Mouse (Mus musculus): ENCODE results near the gene Sbsn. TPM values are rescaled to one million over a fixed set of nuclear protein-coding genes. Genes with fewer than 3 reads are reported as not detected.
"Not testable (repeated sequence)": the region's sequence is repeated elsewhere in the genome, so short reads cannot be mapped to it uniquely, and the experiment has no call there.

Sbsn gene
- polyA plus RNA-seq, 1 experiment from 2014 or later, result 2.0 TPM

- peak; percentile 96 for ATAC-seq (ENCODE audit: low FRiP score)
- peak within 1 kb of the TSS; percentile 91 for H3K9ac ChIP-seq (replicated peaks)
- H3K4me1 ChIP-seq, result peaks cover 31% of the 10 kb centered on the region
- under 1% methylated on average over 59 of the region's 60 CpGs for WGBS
- H3K9me3 ChIP-seq (replicated peaks), result no peaks in the 10 kb centered on the region
- peak within 1 kb of the TSS; percentile 66 for H3K4me2 ChIP-seq
- H3K27ac ChIP-seq (replicated peaks), result peak within 1 kb of the TSS; percentile 92
- peaks cover 33% of the 10 kb centered on the region for H3K36me3 ChIP-seq
- H3K4me3 ChIP-seq (replicated peaks), result peak within 1 kb of the TSS; percentile 75
- H3K27me3 ChIP-seq (replicated peaks), result no peaks in the 10 kb centered on the region
Observed at GRCm38 (mm10) chr7:30729396-30730063, 21.7 kb upstream of the Sbsn start, which contains the start of gene Tmem147. Tmem147 (minus strand) TSS chr7:30729540.

- peak; percentile 53 for ATAC-seq (ENCODE audit: low FRiP score)
- H3K9me3 ChIP-seq (replicated peaks); H3K27me3 ChIP-seq (replicated peaks): not testable (repeated sequence)
- Histone ChIP-seq H3K36me3 (peaks cover 38% of the 10 kb centered on the region), H3K27ac (replicated peaks) (peak overlapping the region; percentile 92), H3K4me3 (replicated peaks) (peak overlapping the region; percentile 75), H3K4me2 (peak overlapping the region; percentile 66), H3K9ac (replicated peaks) (peak overlapping the region; percentile 91), H3K4me1 (peaks cover 31% of the 10 kb centered on the region)
- 11% methylated on average over 15 of the region's 22 CpGs for WGBS
Observed at GRCm38 (mm10) chr7:30730064-30730722, 21.1 kb upstream of the Sbsn start.

GRCm38 (mm10) chr7:30736211-30736610, 15.1 kb upstream of the Sbsn start:
- H3K36me3 ChIP-seq, result peaks cover 50% of the 10 kb centered on the region
- no peak overlapping the region for H3K27ac ChIP-seq (replicated peaks)
- H3K27me3 ChIP-seq (replicated peaks), result no peaks in the 10 kb centered on the region
- no peak for ATAC-seq (ENCODE audit: low FRiP score)
- no peak overlapping the region for H3K4me2 ChIP-seq
- no peak overlapping the region for H3K9ac ChIP-seq (replicated peaks)
- no peak overlapping the region for H3K4me3 ChIP-seq (replicated peaks)
- no peaks in the 10 kb centered on the region for H3K9me3 ChIP-seq (replicated peaks)
- WGBS, result 92% methylated on average over 3 of the region's 3 CpGs
- H3K4me1 ChIP-seq, result peaks cover 7% of the 10 kb centered on the region

GRCm38 (mm10) chr7:30742570-30742969, 8.7 kb upstream of the Sbsn start:
- H3K9ac ChIP-seq (replicated peaks); H3K9me3 ChIP-seq (replicated peaks); H3K4me2 ChIP-seq; ATAC-seq (ENCODE audit: low FRiP score); H3K36me3 ChIP-seq; H3K27me3 ChIP-seq (replicated peaks); H3K27ac ChIP-seq (replicated peaks); H3K4me3 ChIP-seq (replicated peaks); H3K4me1 ChIP-seq: not testable (repeated sequence)
- WGBS, result 75% methylated on average over 2 of the region's 2 CpGs

GRCm38 (mm10) chr7:30743617-30744016, 7.7 kb upstream of the Sbsn start, which contains the start of gene Gapdhs:
Gapdhs (minus strand) TSS chr7:30743681.
- not testable (repeated sequence) for ATAC-seq (ENCODE audit: low FRiP score); H3K4me2 ChIP-seq; H3K4me3 ChIP-seq (replicated peaks); H3K36me3 ChIP-seq; H3K27me3 ChIP-seq (replicated peaks); H3K9me3 ChIP-seq (replicated peaks); H3K4me1 ChIP-seq; H3K27ac ChIP-seq (replicated peaks); H3K9ac ChIP-seq (replicated peaks)
- 100% methylated on average over 1 of the region's 4 CpGs for WGBS

GRCm38 (mm10) chr7:30744022-30744598, 7.2 kb upstream of the Sbsn start:
- Histone ChIP-seq H3K27me3 (replicated peaks) (no peaks in the 10 kb centered on the region), H3K4me1 (0 out of 2 replicates have a peak, but pooled peaks cover 3% of the 10 kb centered on the region), H3K27ac (replicated peaks) (no peak overlapping the region), H3K9me3 (replicated peaks) (no peaks in the 10 kb centered on the region), H3K4me3 (replicated peaks) (no peak overlapping the region), H3K36me3 (peaks cover 2% of the 10 kb centered on the region; the same call in 1 of the 2 replicates), H3K9ac (replicated peaks) (no peak overlapping the region), H3K4me2 (no peak overlapping the region)
- no peak for ATAC-seq (ENCODE audit: low FRiP score)
- WGBS, result 43% methylated on average over 4 of the region's 4 CpGs

GRCm38 (mm10) chr7:30747525-30748204, 3.6 kb upstream of the Sbsn start:
- Histone ChIP-seq H3K4me1 (0 out of 2 replicates have a peak, but pooled peaks cover 3% of the 10 kb centered on the region), H3K4me3 (replicated peaks) (no peak overlapping the region), H3K27ac (replicated peaks) (no peak overlapping the region), H3K36me3 (peaks cover 6% of the 10 kb centered on the region), H3K9ac (replicated peaks) (no peak overlapping the region), H3K9me3 (replicated peaks) (no peaks in the 10 kb centered on the region), H3K27me3 (replicated peaks) (no peaks in the 10 kb centered on the region), H3K4me2 (no peak overlapping the region)
- WGBS, result 89% methylated on average over 7 of the region's 7 CpGs
- ATAC-seq (ENCODE audit: low FRiP score), result no peak

GRCm38 (mm10) chr7:30749824-30750606, 1.3 kb upstream of the Sbsn start:
- Histone ChIP-seq H3K36me3 (peaks cover 24% of the 10 kb centered on the region), H3K4me3 (replicated peaks) (no peak overlapping the region), H3K4me1 (no peaks in the 10 kb centered on the region), H3K9ac (replicated peaks) (no peak overlapping the region), H3K9me3 (replicated peaks) (peaks cover 4% of the 10 kb centered on the region; the same call in 1 of the 2 replicates), H3K27me3 (replicated peaks) (no peaks in the 10 kb centered on the region), H3K4me2 (no peak overlapping the region), H3K27ac (replicated peaks) (no peak overlapping the region)
- 90% methylated on average over 13 of the region's 13 CpGs for WGBS
- no peak for ATAC-seq (ENCODE audit: low FRiP score)

GRCm38 (mm10) chr7:30757001-30757400, 5.7 kb downstream of the Sbsn start:
- WGBS, result 73% methylated on average over 3 of the region's 3 CpGs
- no peak overlapping the region for H3K4me2 ChIP-seq
- no peak overlapping the region for H3K9ac ChIP-seq (replicated peaks)
- H3K36me3 ChIP-seq, result peaks cover 36% of the 10 kb centered on the region
- no peak overlapping the region for H3K27ac ChIP-seq (replicated peaks)
- ATAC-seq (ENCODE audit: low FRiP score), result no peak
- H3K4me1 ChIP-seq, result no peaks in the 10 kb centered on the region
- peaks cover 4% of the 10 kb centered on the region; the same call in 1 of the 2 replicates for H3K9me3 ChIP-seq (replicated peaks)
- H3K27me3 ChIP-seq (replicated peaks), result no peaks in the 10 kb centered on the region
- H3K4me3 ChIP-seq (replicated peaks), result no peak overlapping the region

GRCm38 (mm10) chr7:30758853-30759252, 7.6 kb downstream of the Sbsn start:
- WGBS, result 38% methylated on average over 4 of the region's 4 CpGs
- Histone ChIP-seq H3K36me3 (peaks cover 29% of the 10 kb centered on the region), H3K27me3 (replicated peaks) (0 out of 2 replicates have a peak, but pooled peaks cover 1% of the 10 kb centered on the region), H3K4me2 (no peak overlapping the region), H3K4me1 (no peaks in the 10 kb centered on the region), H3K4me3 (replicated peaks) (no peak overlapping the region), H3K27ac (replicated peaks) (no peak overlapping the region), H3K9ac (replicated peaks) (no peak overlapping the region), H3K9me3 (replicated peaks) (peaks cover 4% of the 10 kb centered on the region; the same call in 1 of the 2 replicates)
- no peak for ATAC-seq (ENCODE audit: low FRiP score)

Data from neural tube, embryonic 15.5 days (tissue).